Mouse (Mus musculus) hindbrain, embryonic 12.5 days (tissue): Measurements from ENCODE around the gene Csrp3. TPM values are rescaled to one million over a fixed set of nuclear protein-coding genes. Genes with fewer than 3 reads are reported as not detected.

Experiments
- ATAC-seq: fragments of 200-750 bp; cut with Nextera tagmentation; 2 replicates; pipeline ENCODE4 v1.8.0; 2017; ENCODE audit warnings: moderate TSS enrichment; ENCODE audit not compliant: low FRiP score
- H3K27ac ChIP-seq: fragments of 300-500 bp; sonication (generic); 2 replicates; pipeline ENCODE4 v1.5.1; 2016; ENCODE audit warnings: mild to moderate bottlenecking
- H3K27me3 ChIP-seq: fragments of 300-500 bp; sonication (generic); 2 replicates; pipeline ENCODE4 v1.6.1; 2016; ENCODE audit warnings: mild to moderate bottlenecking
- H3K36me3 ChIP-seq: fragments of 300-500 bp; sonication (generic); 2 replicates; pipeline ENCODE4 v1.6.1; 2016; ENCODE audit warnings: mild to moderate bottlenecking
- H3K4me1 ChIP-seq: fragments of 300-500 bp; sonication (generic); 2 replicates; pipeline ENCODE4 v1.6.1; 2016
- H3K4me2 ChIP-seq: fragments of 300-500 bp; sonication (generic); replicated peaks from 2 replicates; pipeline ENCODE4 v1.6.1; 2016; ENCODE audit warnings: mild to moderate bottlenecking
- H3K4me3 ChIP-seq: fragments of 300-500 bp; sonication (generic); 2 replicates; pipeline ENCODE4 v1.5.1; 2016; ENCODE audit warnings: mild to moderate bottlenecking
- H3K9ac ChIP-seq: fragments of 300-500 bp; sonication (generic); 2 replicates; pipeline ENCODE4 v1.6.1; 2016; ENCODE audit warnings: mild to moderate bottlenecking, moderate library complexity
- H3K9me3 ChIP-seq: fragments of 300-500 bp; sonication (generic); replicated peaks from 2 replicates; pipeline ENCODE4 v1.6.1; 2016; ENCODE audit warnings: mild to moderate bottlenecking
- WGBS: fragments of 180-500 bp; shearing (Covaris S2); methylation state at CpG from one replicate; pipeline ENCODE4 v1.1.7; 2016; 5-methylcytosine and 5-hydroxymethylcytosine counted together
- polyA plus RNA-seq: library from polyadenylated mRNA; unstranded; fragments of >200 nt; fragmentation: Nextera tagmentation; extraction: Ambion mirVana; gene quantifications from 2 replicates; pipeline ENCODE4 v1.2.1, GENCODE M21; 2016

The Csrp3 gene
- polyA plus RNA-seq, 1 experiment from 2014 or later, result 1.0 TPM

DNA sequence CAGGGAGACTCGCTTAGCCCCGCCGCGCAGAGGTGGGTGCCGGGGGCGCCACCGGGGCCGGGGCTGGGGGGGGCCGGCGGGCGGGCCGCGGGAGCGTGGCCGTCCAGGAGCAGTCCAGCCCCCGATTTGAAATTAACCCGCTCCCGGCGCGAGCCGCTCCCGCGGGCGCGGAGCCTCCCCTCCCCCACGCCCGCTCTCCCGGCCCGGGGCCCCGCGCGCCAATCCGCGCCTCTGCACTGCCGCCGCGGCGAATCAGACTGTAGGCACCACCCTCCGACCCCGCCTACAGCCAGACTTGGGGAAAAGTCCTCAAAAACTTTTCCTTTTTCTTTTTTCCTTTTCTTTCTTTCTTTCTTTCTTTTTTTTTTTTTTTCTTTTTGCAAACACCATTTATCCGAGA, 33.7 kb upstream of the Csrp3 start, which contains the start of gene E2f8:
TSS of gene E2f8 (minus strand) at position 111 of the 400 bp plus-strand sequence.
- peak within 1 kb of the TSS; percentile 76; the same call in 1 of the 2 replicates for H3K27ac ChIP-seq
- H3K36me3 ChIP-seq, result 0 out of 2 replicates have a peak, but pooled peaks cover 5% of the 10 kb centered on the region
- peak within 1 kb of the TSS; percentile 73 for H3K4me3 ChIP-seq
- WGBS, result 1% methylated on average over 40 of the region's 41 CpGs
- H3K9me3 ChIP-seq, result no peaks in the 10 kb centered on the region
- peaks cover 35% of the 10 kb centered on the region for H3K27me3 ChIP-seq
- H3K4me1 ChIP-seq, result peaks cover 18% of the 10 kb centered on the region
- peak within 1 kb of the TSS; percentile 100 for H3K4me2 ChIP-seq
- H3K9ac ChIP-seq, result peak within 1 kb of the TSS; percentile 77
- ATAC-seq, result peak; percentile 79

DNA sequence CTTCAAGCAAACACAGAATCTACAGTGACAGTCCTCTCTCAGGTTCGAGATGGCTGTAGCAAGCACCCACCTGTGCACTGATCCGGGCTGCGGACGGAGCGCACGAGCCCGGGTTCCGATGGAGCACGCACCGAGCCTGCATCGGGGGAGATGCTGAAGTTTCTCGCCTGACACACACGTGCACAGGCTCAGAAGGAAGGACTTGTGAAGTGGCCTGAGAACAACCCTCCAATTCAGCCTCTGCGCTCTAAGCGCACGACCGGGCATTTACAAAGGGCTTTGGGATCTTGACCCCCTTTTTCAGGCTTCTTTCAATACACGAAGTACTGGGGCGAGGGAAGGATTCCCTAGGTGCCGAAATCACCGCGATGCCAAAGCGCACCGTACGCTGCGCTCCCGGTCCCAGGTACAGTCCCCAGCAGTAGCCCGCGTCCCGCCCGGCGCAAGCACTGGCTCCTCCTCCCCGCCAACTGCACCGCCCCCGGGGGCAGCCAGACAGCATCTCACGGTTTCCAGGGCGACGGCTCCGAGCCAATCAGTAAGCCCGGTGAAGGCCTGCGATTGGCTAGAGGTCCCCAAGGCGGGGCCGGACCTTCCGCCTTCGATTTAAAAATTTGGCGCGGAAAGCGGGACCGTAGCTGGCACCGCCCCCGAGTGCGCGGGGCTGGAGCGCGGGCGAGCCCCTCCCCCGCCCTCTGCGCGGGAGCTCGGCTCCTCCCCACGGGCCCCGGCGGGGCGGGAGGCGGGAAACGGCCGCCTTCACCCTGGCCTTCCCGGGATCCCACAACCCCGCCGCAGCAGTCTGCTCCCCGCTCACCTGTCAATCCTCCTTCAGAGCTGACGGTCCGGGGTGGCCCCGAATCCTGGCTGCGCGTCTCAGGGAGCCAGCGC, 33.0 kb upstream of the Csrp3 start:
- H3K4me3 ChIP-seq, result peak overlapping the region; percentile 73
- ATAC-seq, result peak; percentile 99
- H3K36me3 ChIP-seq, result 0 out of 2 replicates have a peak, but pooled peaks cover 8% of the 10 kb centered on the region
- H3K9me3 ChIP-seq, result no peaks in the 10 kb centered on the region
- WGBS, result under 1% methylated on average over 70 of the region's 77 CpGs
- peak overlapping the region; percentile 77 for H3K9ac ChIP-seq
- H3K4me2 ChIP-seq, result peak overlapping the region; percentile 100
- H3K27ac ChIP-seq, result peak overlapping the region; percentile 76; the same call in 1 of the 2 replicates
- H3K27me3 ChIP-seq, result peaks cover 34% of the 10 kb centered on the region
- H3K4me1 ChIP-seq, result peaks cover 18% of the 10 kb centered on the region

- WGBS, result 63% methylated on average over 3 of the region's 3 CpGs
- ATAC-seq, result no peak
- Histone ChIP-seq H3K9ac (no peak overlapping the region), H3K36me3 (peaks cover 21% of the 10 kb centered on the region), H3K27ac (no peak overlapping the region), H3K9me3 (no peaks in the 10 kb centered on the region), H3K4me3 (peak overlapping the region; percentile 14), H3K4me1 (peaks cover 18% of the 10 kb centered on the region), H3K4me2 (peak overlapping the region; percentile 38), H3K27me3 (peaks cover 27% of the 10 kb centered on the region)
Measured at GRCm38 (mm10) chr7:48879574-48879973, 31.7 kb upstream of the Csrp3 start.

DNA sequence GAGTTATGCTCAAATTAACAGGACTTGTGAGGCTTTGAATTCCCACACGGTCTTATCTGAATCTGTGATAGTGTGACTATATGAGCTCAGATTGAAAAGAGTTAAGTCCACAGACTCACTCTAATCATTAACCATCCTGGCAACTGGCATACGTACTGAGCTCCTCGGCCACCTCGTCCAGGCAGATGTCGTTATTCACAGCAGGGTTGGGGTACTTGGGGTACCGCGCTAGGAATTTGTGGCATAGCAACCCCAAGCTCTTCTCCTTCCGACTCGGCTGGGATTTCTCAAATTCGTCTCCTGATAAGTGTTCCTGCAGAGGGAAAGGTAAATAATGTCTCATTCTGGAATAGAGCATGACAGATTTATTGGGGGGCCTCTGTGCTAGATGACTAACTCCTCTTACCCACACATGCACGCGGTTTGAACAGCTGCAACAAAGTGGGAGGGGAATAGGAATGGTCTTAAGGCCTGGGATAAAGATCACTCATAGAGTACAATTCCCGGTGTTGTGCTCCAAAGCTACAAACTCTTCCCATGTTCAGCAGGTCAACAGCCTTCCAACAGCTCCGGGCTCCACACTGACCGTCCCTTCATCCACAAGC, 30.1 kb upstream of the Csrp3 start:
- Histone ChIP-seq H3K9me3 (no peaks in the 10 kb centered on the region), H3K4me3 (no peak overlapping the region)

DNA sequence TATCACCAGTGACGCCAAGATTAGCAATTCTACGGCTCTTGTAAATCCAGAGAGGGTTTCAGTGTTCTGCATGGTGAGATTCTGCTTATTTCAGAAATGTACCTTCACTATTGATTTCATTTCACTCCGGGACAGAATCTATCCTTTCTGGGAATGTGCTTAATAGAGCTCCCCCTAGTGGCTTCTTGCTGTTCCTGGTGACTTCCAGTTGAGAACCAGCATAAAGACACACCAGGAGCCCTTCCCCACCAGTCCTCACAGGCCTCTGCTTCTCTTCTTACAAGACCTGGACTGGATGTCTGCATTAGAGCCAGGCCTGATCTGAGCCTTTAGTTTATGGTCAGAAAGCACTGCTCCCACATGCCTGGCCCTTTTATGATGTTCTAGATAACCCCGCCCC, 28.7 kb upstream of the Csrp3 start:
- Histone ChIP-seq H3K9me3 (no peaks in the 10 kb centered on the region), H3K4me3 (no peak overlapping the region), H3K4me2 (no peak overlapping the region), H3K36me3 (peaks cover 47% of the 10 kb centered on the region), H3K4me1 (peaks cover 11% of the 10 kb centered on the region), H3K9ac (no peak overlapping the region), H3K27me3 (peaks cover 4% of the 10 kb centered on the region; the same call in 1 of the 2 replicates), H3K27ac (no peak overlapping the region)
- ATAC-seq, result no peak
- WGBS, result 76% methylated on average over 4 of the region's 4 CpGs

More for the DNA sequence above, 30.1 kb upstream of the Csrp3 start:
- Histone ChIP-seq H3K4me2 (no peak overlapping the region), H3K36me3 (peaks cover 33% of the 10 kb centered on the region), H3K27me3 (peaks cover 10% of the 10 kb centered on the region), H3K27ac (no peak overlapping the region), H3K4me1 (peaks cover 18% of the 10 kb centered on the region), H3K9ac (no peak overlapping the region)
- 85% methylated on average over 15 of the region's 15 CpGs for WGBS
- no peak for ATAC-seq

- Histone ChIP-seq H3K27me3 (no peaks in the 10 kb centered on the region), H3K9me3 (no peaks in the 10 kb centered on the region), H3K4me3 (no peak overlapping the region), H3K4me1 (peaks cover 7% of the 10 kb centered on the region), H3K9ac (no peak overlapping the region), H3K36me3 (peaks cover 60% of the 10 kb centered on the region), H3K27ac (no peak overlapping the region), H3K4me2 (no peak overlapping the region)
- 95% methylated on average over 14 of the region's 14 CpGs for WGBS
- ATAC-seq, result no peak
Measured at GRCm38 (mm10) chr7:48875096-48875495, 27.3 kb upstream of the Csrp3 start.

- no peaks in the 10 kb centered on the region for H3K4me1 ChIP-seq
- H3K27me3 ChIP-seq, result no peaks in the 10 kb centered on the region
- no peak overlapping the region for H3K9ac ChIP-seq
- no peak for ATAC-seq
- no peak overlapping the region for H3K27ac ChIP-seq
- H3K9me3 ChIP-seq, result no peaks in the 10 kb centered on the region
- no peak overlapping the region for H3K4me3 ChIP-seq
- peaks cover 73% of the 10 kb centered on the region for H3K36me3 ChIP-seq
- WGBS, result 98% methylated on average over 11 of the region's 11 CpGs
- no peak overlapping the region for H3K4me2 ChIP-seq
Measured at GRCm38 (mm10) chr7:48871292-48871691, 23.5 kb upstream of the Csrp3 start.

DNA sequence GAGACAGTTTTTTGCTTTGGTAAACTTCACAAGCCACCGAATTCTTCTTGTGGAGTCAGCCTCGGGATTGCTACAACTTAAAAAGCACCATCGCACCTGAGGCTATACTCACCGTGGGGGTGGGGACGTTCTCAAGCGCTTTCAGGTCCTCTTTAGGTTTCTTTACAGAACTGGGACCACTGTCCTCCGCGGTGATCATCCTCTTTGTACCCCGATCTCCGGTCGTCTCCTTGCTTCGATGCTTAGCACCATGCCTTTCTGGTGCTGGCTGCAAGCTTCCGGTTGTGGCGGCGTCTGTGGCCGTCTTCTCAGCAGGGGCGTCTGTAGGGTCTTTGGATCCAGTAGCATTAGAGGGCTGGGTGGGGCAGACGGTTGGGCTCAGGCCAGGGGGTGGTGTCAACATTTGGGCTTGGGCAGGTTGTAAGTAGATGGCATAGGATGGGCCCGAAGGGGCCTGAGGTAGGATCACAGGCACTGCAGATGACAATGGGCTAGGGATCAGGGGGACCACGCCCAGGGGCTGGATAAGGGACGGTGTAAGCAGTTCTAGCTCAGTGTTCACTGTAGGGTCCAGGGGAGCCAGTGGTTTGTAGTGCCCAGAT, 22.8 kb upstream of the Csrp3 start:
- H3K27me3 ChIP-seq, result no peaks in the 10 kb centered on the region

DNA sequence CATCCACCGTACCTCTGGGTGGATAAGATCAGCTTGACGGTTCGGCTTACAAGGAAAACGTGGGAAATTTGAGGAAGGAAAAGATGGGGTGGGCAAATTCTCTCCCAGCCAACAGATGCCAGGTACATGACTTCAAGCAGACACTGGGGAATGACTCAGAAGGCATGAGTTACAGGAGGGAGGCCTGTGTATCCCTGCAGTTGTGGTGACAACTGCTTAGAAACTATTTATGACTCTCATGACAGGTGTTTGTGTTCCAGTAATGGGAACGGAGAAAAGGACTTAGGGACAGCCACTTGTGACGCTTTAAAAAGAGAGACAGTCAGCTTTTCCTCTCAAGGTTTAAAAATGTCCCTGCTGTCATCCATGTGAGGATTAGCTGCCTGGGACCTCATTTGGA, 22.3 kb upstream of the Csrp3 start:
- Histone ChIP-seq H3K4me1 (no peaks in the 10 kb centered on the region), H3K27ac (no peak overlapping the region), H3K4me2 (no peak overlapping the region), H3K9ac (no peak overlapping the region), H3K36me3 (peaks cover 73% of the 10 kb centered on the region), H3K4me3 (no peak overlapping the region), H3K27me3 (no peaks in the 10 kb centered on the region), H3K9me3 (no peaks in the 10 kb centered on the region)
- WGBS, result 90% methylated on average over 6 of the region's 6 CpGs
- ATAC-seq, result no peak

More for the DNA sequence above, 22.8 kb upstream of the Csrp3 start:
- Histone ChIP-seq H3K4me1 (no peaks in the 10 kb centered on the region), H3K9me3 (no peaks in the 10 kb centered on the region), H3K4me2 (no peak overlapping the region), H3K4me3 (no peak overlapping the region), H3K36me3 (peaks cover 73% of the 10 kb centered on the region), H3K9ac (no peak overlapping the region), H3K27ac (no peak overlapping the region)
- 92% methylated on average over 21 of the region's 21 CpGs for WGBS
- ATAC-seq, result no peak

- no peak overlapping the region for H3K9ac ChIP-seq
- no peaks in the 10 kb centered on the region for H3K27me3 ChIP-seq
- no peak for ATAC-seq
- 93% methylated on average over 18 of the region's 18 CpGs for WGBS
- no peaks in the 10 kb centered on the region for H3K4me1 ChIP-seq
- no peak overlapping the region for H3K4me3 ChIP-seq
- H3K27ac ChIP-seq, result no peak overlapping the region
- H3K4me2 ChIP-seq, result no peak overlapping the region
- peaks cover 52% of the 10 kb centered on the region for H3K36me3 ChIP-seq
- H3K9me3 ChIP-seq, result no peaks in the 10 kb centered on the region
Measured at GRCm38 (mm10) chr7:48867576-48867975, 19.7 kb upstream of the Csrp3 start.

GRCm38 (mm10) chr7:48864671-48865458, 17.0 kb upstream of the Csrp3 start:
- no peak overlapping the region for H3K27ac ChIP-seq

More at GRCm38 (mm10) chr7:48864671-48865458, 17.0 kb upstream of the Csrp3 start:
- Histone ChIP-seq H3K36me3 (peaks cover 26% of the 10 kb centered on the region), H3K4me1 (no peaks in the 10 kb centered on the region), H3K4me2 (no peak overlapping the region), H3K9me3 (no peaks in the 10 kb centered on the region), H3K4me3 (no peak overlapping the region), H3K9ac (no peak overlapping the region), H3K27me3 (no peaks in the 10 kb centered on the region)
- ATAC-seq, result no peak
- 90% methylated on average over 9 of the region's 9 CpGs for WGBS
